Mouse (Mus musculus) midbrain, embryonic 16.5 days (tissue): ENCODE measurements at regions not wholly inside any gene's neighbourhood (a gene's known extent, or its start where the extent isn't known, plus 50 kb on each side); places are given as distances from the start of the nearest gene placed in this dataset.

Experiments used
- ATAC-seq: fragments of 200-750 bp; cut with Nextera tagmentation; 2 replicates; pipeline ENCODE4 v1.8.0; 2017; ENCODE audit warnings: moderate TSS enrichment
- H3K27ac ChIP-seq: fragments of 300-500 bp; sonication (generic); 2 replicates; pipeline ENCODE4 v1.5.1; 2014; ENCODE audit warnings: mild to moderate bottlenecking, low read length, mixed read lengths
- H3K27me3 ChIP-seq: fragments of 300-500 bp; sonication (generic); 2 replicates; pipeline ENCODE4 v1.6.1; 2014; ENCODE audit warnings: low read depth, low read length, mixed read lengths; ENCODE audit not compliant: control insufficient read depth, insufficient read depth
- H3K36me3 ChIP-seq: fragments of 300-500 bp; sonication (generic); 2 replicates; pipeline ENCODE4 v1.6.1; 2014; ENCODE audit warnings: mild to moderate bottlenecking, low read length, moderate library complexity, mixed read lengths; ENCODE audit not compliant: control insufficient read depth, insufficient read depth
- H3K4me1 ChIP-seq: fragments of 300-500 bp; sonication (generic); 2 replicates; pipeline ENCODE4 v1.6.1; 2014; ENCODE audit warnings: mild to moderate bottlenecking, low read length, mixed read lengths; ENCODE audit not compliant: control insufficient read depth, insufficient read depth
- H3K4me2 ChIP-seq: fragments of 300-500 bp; sonication (generic); 2 replicates; pipeline ENCODE4 v1.6.1; 2014; ENCODE audit warnings: mild to moderate bottlenecking, low read length, mixed read lengths
- H3K4me3 ChIP-seq: fragments of 300-500 bp; sonication (generic); 2 replicates; pipeline ENCODE4 v1.5.1; 2014; ENCODE audit warnings: low read depth, mild to moderate bottlenecking, low read length, moderate library complexity, mixed read lengths
- H3K9ac ChIP-seq: fragments of 300-500 bp; sonication (generic); 2 replicates; pipeline ENCODE4 v1.6.1; 2014; ENCODE audit warnings: low read depth, low read length, mixed read lengths
- H3K9me3 ChIP-seq: fragments of 300-500 bp; sonication (generic); replicated peaks from 2 replicates; pipeline ENCODE4 v1.6.1; 2014; ENCODE audit warnings: mild to moderate bottlenecking, low read length, mixed read lengths; ENCODE audit not compliant: control insufficient read depth, poor library complexity, severe bottlenecking
- WGBS: fragments of 180-500 bp; shearing (Covaris S2); extraction: QIAGEN DNeasy Blood & Tissue Kit; methylation state at CpG from one replicate; pipeline ENCODE4 v1.1.7; 2014; 5-methylcytosine and 5-hydroxymethylcytosine counted together

GRCm38 (mm10) chr12:97475751-97476150 is 783.5 kb downstream of the Galc start:
- no peak for ATAC-seq
- H3K4me2 ChIP-seq: no peak overlapping the region
- no peaks in the 10 kb centered on the region for H3K36me3 ChIP-seq
- H3K27ac ChIP-seq: no peak overlapping the region
- H3K4me1 ChIP-seq: peaks cover 9% of the 10 kb centered on the region
- no peak overlapping the region for H3K4me3 ChIP-seq
- 22% methylated on average over 2 of the region's 2 CpGs for WGBS
- no peak overlapping the region for H3K9ac ChIP-seq
- no peaks in the 10 kb centered on the region for H3K27me3 ChIP-seq
- H3K9me3 ChIP-seq: no peaks in the 10 kb centered on the region

DNA sequence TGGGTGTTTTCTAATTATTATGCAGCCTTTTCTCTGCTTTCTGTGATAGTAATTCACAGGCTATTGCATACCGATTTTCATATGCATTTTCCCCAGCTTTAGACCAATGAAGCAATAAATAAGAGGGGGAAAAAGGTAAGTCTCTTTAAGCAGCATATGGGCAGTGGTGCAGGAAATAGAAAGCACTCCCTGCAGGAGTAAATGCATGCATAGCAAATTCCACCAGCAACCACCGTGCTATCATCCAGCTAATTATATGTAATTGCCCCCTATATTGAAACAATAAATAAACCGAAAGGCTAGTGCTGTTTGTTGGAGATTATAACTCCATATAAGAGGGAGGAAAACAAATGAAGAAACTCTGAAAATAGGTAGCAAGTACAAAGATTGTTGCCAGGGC is 790.1 kb downstream of the Galc start:
- Histone ChIP-seq H3K27me3 (no peaks in the 10 kb centered on the region), H3K4me1 (no peaks in the 10 kb centered on the region), H3K4me2 (no peak overlapping the region), H3K9ac (no peak overlapping the region), H3K4me3 (no peak overlapping the region), H3K36me3 (no peaks in the 10 kb centered on the region), H3K27ac (no peak overlapping the region), H3K9me3 (no peaks in the 10 kb centered on the region)
- no peak for ATAC-seq
- 71% methylated on average over 3 of the region's 3 CpGs for WGBS

GRCm38 (mm10) chr12:97436141-97436540 is 823.1 kb downstream of the Galc start:
- no peak overlapping the region for H3K27ac ChIP-seq
- H3K27me3 ChIP-seq: no peaks in the 10 kb centered on the region
- H3K9me3 ChIP-seq: no peaks in the 10 kb centered on the region
- H3K36me3 ChIP-seq: no peaks in the 10 kb centered on the region
- WGBS: 37% methylated on average over 3 of the region's 3 CpGs
- no peak overlapping the region for H3K4me2 ChIP-seq
- no peak overlapping the region for H3K4me3 ChIP-seq
- H3K4me1 ChIP-seq: no peaks in the 10 kb centered on the region
- ATAC-seq: no peak
- no peak overlapping the region for H3K9ac ChIP-seq

DNA sequence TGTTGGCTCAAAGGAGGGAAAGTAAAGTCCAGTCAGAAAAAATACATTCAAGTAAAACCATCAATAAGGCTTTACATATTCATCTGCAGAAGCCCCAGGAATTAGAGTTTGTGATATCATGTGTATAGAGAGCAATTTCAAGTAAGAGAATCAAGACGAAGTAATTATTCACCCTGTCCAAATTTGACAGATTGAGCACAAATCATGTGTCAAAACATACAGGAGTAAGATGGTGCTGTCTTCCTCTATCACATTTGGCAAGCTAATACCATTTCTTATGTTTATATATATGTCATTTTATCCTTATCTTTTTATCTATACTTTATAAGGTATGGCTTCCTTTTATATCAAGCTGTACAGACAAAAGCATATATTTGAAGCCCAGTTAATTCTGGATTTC is 825.2 kb downstream of the Galc start:
- Histone ChIP-seq H3K27me3 (no peaks in the 10 kb centered on the region), H3K4me2 (no peak overlapping the region), H3K4me1 (no peaks in the 10 kb centered on the region), H3K27ac (no peak overlapping the region), H3K36me3 (no peaks in the 10 kb centered on the region), H3K9ac (no peak overlapping the region), H3K9me3 (no peaks in the 10 kb centered on the region), H3K4me3 (no peak overlapping the region)
- 64% methylated on average over 1 of the region's 1 CpGs for WGBS
- ATAC-seq: no peak

GRCm38 (mm10) chr12:97432704-97433103 is 826.6 kb downstream of the Galc start:
- H3K4me1 ChIP-seq: no peaks in the 10 kb centered on the region
- no peaks in the 10 kb centered on the region for H3K27me3 ChIP-seq
- H3K36me3 ChIP-seq: no peaks in the 10 kb centered on the region
- no peak overlapping the region for H3K9ac ChIP-seq
- no peaks in the 10 kb centered on the region for H3K9me3 ChIP-seq
- H3K4me3 ChIP-seq: no peak overlapping the region
- H3K4me2 ChIP-seq: no peak overlapping the region
- no peak for ATAC-seq
- WGBS: 92% methylated on average over 4 of the region's 4 CpGs
- H3K27ac ChIP-seq: no peak overlapping the region

DNA sequence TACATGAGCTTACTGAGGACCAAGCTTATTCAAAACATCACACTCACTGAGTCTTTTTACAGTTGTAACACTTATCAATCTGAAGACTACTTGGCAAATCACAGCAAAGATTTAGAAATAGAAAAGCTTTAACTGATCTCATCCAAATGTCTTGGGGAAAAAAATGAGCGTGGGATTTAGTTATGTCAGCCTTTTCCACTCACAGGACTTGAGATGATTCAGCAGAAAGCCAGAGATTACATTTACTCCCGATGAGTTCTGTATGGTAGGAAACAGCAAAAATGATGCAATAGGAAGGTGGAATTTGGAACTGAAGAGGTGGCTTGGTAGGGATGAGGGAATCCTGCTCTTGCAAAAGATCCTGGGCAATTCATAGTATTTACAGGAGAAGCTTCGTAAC is 831.0 kb downstream of the Galc start:
- WGBS: 95% methylated on average over 3 of the region's 3 CpGs
- no peaks in the 10 kb centered on the region for H3K27me3 ChIP-seq
- ATAC-seq: no peak
- H3K36me3 ChIP-seq: no peaks in the 10 kb centered on the region
- H3K4me3 ChIP-seq: no peak overlapping the region
- no peak overlapping the region for H3K9ac ChIP-seq
- no peaks in the 10 kb centered on the region for H3K4me1 ChIP-seq
- H3K27ac ChIP-seq: no peak overlapping the region
- H3K4me2 ChIP-seq: no peak overlapping the region
- H3K9me3 ChIP-seq: no peaks in the 10 kb centered on the region

GRCm38 (mm10) chr12:97424726-97425125 is 834.5 kb downstream of the Galc start:
- Histone ChIP-seq H3K4me2 (no peak overlapping the region), H3K9me3 (no peaks in the 10 kb centered on the region), H3K4me3 (no peak overlapping the region), H3K27me3 (no peaks in the 10 kb centered on the region), H3K9ac (no peak overlapping the region), H3K36me3 (no peaks in the 10 kb centered on the region), H3K4me1 (no peaks in the 10 kb centered on the region), H3K27ac (no peak overlapping the region)
- no peak for ATAC-seq
- 88% methylated on average over 3 of the region's 3 CpGs for WGBS

- Histone ChIP-seq H3K27me3 (no peaks in the 10 kb centered on the region), H3K4me3 (no peak overlapping the region), H3K27ac (no peak overlapping the region), H3K4me2 (no peak overlapping the region), H3K9ac (no peak overlapping the region), H3K36me3 (no peaks in the 10 kb centered on the region), H3K9me3 (no peaks in the 10 kb centered on the region), H3K4me1 (peaks cover 11% of the 10 kb centered on the region)
- 18% methylated on average over 3 of the region's 3 CpGs for WGBS
- no peak for ATAC-seq
Measured at GRCm38 (mm10) chr12:97403440-97403839, 855.8 kb downstream of the Galc start.

DNA sequence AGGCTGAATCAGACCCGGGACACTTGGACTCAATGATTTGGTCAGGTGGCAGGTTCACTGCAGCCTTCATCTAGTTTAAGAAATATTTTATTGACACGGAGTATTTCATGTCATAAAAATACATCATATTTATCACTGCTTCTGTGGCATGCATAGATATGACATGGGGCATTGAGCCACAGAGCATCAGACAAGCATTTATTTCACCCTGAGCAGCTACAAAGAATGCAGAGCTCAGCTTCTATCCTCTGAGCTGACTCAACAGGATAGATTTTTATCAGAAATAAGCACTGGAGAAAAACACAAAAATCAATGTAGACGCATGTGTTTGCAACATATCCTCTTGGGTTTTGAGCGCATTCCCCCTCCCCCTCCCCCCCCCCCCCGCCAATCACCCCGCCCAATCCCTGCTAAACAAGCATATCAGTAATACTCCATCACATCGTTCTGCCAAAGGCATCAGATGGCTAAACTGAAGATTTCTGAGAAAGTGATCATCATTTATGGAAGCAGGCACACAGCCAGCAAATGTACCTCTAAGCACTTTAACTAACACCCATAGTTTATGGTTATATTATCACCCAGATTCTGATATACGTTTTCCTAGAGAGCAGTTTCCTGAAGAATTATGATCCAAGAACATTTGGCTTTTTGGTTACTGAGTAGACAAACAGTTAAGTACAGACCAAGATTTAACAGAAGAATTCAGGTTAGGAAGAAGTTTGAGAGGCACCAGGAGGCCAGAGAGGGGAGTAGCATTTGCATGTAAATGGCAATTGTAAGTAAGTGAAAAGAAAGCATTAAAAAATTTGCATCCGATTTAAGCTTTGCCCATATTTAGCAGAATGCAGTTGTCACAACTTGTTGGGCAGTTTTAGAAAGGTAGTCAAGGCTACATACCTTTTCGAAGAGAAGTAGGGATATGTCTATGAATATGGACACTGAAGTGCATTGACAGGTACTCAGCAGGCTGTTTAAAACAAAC is 856.6 kb downstream of the Galc start:
- Histone ChIP-seq H3K27ac (no peak overlapping the region), H3K36me3 (no peaks in the 10 kb centered on the region), H3K9me3 (no peaks in the 10 kb centered on the region), H3K4me3 (no peak overlapping the region), H3K4me2 (no peak overlapping the region; the same call in 1 of the 2 replicates), H3K9ac (no peak overlapping the region), H3K4me1 (peaks cover 11% of the 10 kb centered on the region), H3K27me3 (no peaks in the 10 kb centered on the region)
- WGBS: 16% methylated on average over 8 of the region's 10 CpGs
- no peak for ATAC-seq
